Mouse (Mus musculus): ENCODE measurements around the gene Hypk. TPM values are rescaled to one million over a fixed set of nuclear protein-coding genes. Genes with fewer than 3 reads are reported as not detected.
"Not testable (repeated sequence)": the region's sequence is repeated elsewhere in the genome, so short reads cannot be mapped to it uniquely, and the experiment has no call there.

Gene Hypk
- polyA plus RNA-seq, 1 experiment = 3.3 TPM

DNA sequence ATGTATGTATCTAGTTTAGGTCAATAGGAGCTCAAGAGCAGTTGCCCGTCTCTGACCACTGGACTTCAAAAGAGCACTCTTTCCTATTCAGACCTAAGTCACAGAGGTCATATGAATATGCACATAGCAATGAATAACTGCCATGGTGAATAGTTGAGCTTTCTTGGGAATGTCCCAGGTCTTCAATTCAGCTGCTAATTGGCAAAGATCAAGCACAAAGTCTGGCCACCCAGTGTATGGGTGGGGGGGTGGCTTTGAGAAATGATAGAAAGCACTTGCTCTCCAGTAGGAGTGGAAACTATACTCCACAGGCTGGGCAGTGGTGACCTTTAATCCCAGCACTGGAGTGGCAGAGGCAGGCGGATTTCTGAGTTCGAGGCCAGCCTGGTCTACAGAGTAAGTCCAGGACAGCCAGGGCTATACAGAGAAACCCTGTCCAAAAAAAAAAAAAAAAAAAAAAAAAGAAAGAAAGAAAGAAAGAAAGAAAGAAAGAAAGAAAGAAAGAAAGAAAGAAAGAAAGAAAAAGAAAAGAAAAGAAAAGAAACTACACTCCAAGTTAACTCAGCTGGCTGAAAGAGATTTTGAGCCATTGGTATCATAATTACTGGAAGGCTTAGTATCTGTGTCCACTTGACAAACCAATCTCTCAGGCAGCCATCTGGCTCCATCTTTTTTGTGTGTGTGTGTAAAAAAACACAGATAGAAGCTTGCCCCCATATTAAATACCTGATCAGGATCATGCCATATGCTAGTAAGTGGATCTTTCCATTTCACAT is 24.6 kb downstream of the Hypk start:
- H3K27me3 ChIP-seq (ENCODE audit: control insufficient read depth, insufficient read depth, low read length) = no peaks in the 10 kb centered on the region
- 76% methylated on average over 3 of the region's 3 CpGs for WGBS
- H3K36me3 ChIP-seq (ENCODE audit: control insufficient read depth, insufficient read depth, low read length) = no peaks in the 10 kb centered on the region
- H3K4me3 ChIP-seq (ENCODE audit: low read depth, low read length) = no peak overlapping the region
- TF ChIP-seq CTCF (IDR thresholded peaks at IDR 0.05; ENCODE audit: extremely low read depth, insufficient read length, insufficient replicate concordance, low read depth, low read length) = no peak
- no peak for TF ChIP-seq POLR2A (IDR thresholded peaks at IDR 0.05; ENCODE audit: low read depth, low read length)
- no peaks in the 10 kb centered on the region for H3K4me1 ChIP-seq (ENCODE audit: control insufficient read depth, insufficient read depth, insufficient read length, low read length)
- H3K27ac ChIP-seq (ENCODE audit: insufficient read depth, low read depth, low read length) = no peak overlapping the region

DNA sequence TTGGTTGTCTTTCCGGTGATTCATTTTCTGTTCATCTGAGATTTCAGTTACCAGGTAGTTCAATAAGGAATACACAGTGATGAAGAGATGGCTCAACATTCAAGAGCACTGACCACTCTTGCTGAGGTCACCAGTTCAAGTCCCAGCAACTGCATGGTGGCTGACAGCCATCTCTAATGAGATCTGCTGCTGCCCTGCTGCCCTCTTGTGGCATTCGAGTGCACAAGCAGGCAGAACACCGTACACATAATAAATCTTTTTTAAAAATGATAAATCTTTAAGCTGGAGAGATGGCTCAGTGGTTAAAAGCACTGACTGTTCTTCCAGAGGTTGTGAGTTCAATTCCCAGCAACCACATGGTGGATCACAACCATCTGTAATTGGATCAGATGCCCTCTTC is 27.4 kb downstream of the Hypk start:
- WGBS = 48% methylated on average over 3 of the region's 3 CpGs
- Histone ChIP-seq H3K27me3 (ENCODE audit: control insufficient read depth, insufficient read depth, low read length) (no peaks in the 10 kb centered on the region), H3K27ac (ENCODE audit: insufficient read depth, low read depth, low read length) (no peak overlapping the region), H3K4me3 (ENCODE audit: low read depth, low read length) (no peak overlapping the region), H3K4me1 (ENCODE audit: control insufficient read depth, insufficient read depth, insufficient read length, low read length) (no peaks in the 10 kb centered on the region), H3K36me3 (ENCODE audit: control insufficient read depth, insufficient read depth, low read length) (no peaks in the 10 kb centered on the region)
- TF ChIP-seq CTCF (IDR thresholded peaks at IDR 0.05; ENCODE audit: extremely low read depth, insufficient read length, insufficient replicate concordance, low read depth, low read length) = peak; percentile 67; the same call in 1 of the 2 replicates
- TF ChIP-seq POLR2A (IDR thresholded peaks at IDR 0.05; ENCODE audit: low read depth, low read length) = no peak

DNA sequence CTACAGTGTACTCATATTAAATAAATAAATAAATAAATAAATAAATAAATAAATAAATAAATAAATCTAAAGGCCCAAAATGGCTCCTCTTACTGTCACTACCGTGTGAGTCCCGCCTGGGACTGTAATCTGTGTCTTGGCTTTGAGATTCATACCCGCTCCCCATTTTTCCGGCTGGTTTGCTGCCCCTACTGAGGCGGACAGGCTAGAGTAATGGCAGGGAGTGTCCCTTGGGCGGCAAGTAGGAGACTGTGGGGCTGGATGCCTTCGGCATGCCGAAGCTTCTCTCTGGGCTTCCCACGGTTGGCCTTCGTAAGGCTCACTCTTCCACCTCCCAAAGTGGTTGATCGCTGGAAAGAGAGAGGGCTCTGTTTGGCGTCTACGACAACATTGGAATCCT is 27.8 kb downstream of the Hypk start:
- not testable (repeated sequence) for H3K4me3 ChIP-seq (ENCODE audit: low read depth, low read length); H3K4me1 ChIP-seq (ENCODE audit: control insufficient read depth, insufficient read depth, insufficient read length, low read length); H3K36me3 ChIP-seq (ENCODE audit: control insufficient read depth, insufficient read depth, low read length); H3K27me3 ChIP-seq (ENCODE audit: control insufficient read depth, insufficient read depth, low read length); H3K27ac ChIP-seq (ENCODE audit: insufficient read depth, low read depth, low read length)
- WGBS = 81% methylated on average over 13 of the region's 13 CpGs

DNA sequence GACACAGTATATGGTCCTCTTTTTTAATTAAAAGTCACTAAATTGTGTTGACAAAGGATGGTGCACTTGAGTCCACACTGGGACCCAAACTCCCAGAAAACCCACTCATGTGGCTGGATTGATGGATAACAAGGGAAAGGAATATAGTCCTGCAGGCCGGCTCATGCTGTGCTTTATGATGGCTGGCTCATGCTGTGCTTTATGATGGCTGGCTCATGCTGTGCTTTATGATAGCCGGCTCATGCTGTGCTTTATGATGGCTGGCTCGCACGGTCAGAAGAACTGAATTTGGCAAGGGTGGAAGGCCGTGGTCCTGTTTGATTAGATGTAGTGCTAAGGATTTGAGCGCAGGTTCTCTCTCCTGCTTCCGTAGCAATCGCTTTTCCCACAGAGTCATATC is 30.5 kb downstream of the Hypk start:
- WGBS = 55% methylated on average over 8 of the region's 8 CpGs
- no peaks in the 10 kb centered on the region for H3K27me3 ChIP-seq (ENCODE audit: control insufficient read depth, insufficient read depth, low read length)
- H3K36me3 ChIP-seq (ENCODE audit: control insufficient read depth, insufficient read depth, low read length) = no peaks in the 10 kb centered on the region
- no peak overlapping the region for H3K27ac ChIP-seq (ENCODE audit: insufficient read depth, low read depth, low read length)
- no peak overlapping the region for H3K4me3 ChIP-seq (ENCODE audit: low read depth, low read length)
- H3K4me1 ChIP-seq (ENCODE audit: control insufficient read depth, insufficient read depth, insufficient read length, low read length) = no peaks in the 10 kb centered on the region
- no peak for TF ChIP-seq POLR2A (IDR thresholded peaks at IDR 0.05; ENCODE audit: low read depth, low read length)
- TF ChIP-seq CTCF (IDR thresholded peaks at IDR 0.05; ENCODE audit: extremely low read depth, insufficient read length, insufficient replicate concordance, low read depth, low read length) = no peak

DNA sequence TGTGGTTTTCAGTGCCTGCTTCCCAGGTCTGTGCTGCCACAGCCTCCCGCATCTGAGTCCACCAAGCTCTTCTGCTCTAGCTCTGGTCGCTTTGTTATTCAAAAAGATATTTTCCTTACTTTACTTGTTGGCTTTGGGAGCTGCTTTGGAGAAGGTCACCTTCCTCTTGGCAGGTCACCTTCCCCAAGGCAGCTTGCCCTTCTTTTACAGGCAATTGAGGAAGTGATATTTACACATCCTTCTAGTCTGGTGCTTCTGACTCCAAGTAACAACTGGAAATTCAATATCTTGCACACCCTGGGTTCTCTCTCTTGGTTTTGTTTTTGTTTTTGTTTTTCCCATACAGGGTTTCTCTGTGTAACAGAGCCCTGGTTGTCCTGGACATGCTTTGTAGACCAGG is 31.3 kb downstream of the Hypk start:
- H3K27me3 ChIP-seq (ENCODE audit: control insufficient read depth, insufficient read depth, low read length); H3K4me3 ChIP-seq (ENCODE audit: low read depth, low read length); H3K36me3 ChIP-seq (ENCODE audit: control insufficient read depth, insufficient read depth, low read length); H3K4me1 ChIP-seq (ENCODE audit: control insufficient read depth, insufficient read depth, insufficient read length, low read length); H3K27ac ChIP-seq (ENCODE audit: insufficient read depth, low read depth, low read length): not testable (repeated sequence)
- WGBS = 72% methylated on average over 2 of the region's 2 CpGs

DNA sequence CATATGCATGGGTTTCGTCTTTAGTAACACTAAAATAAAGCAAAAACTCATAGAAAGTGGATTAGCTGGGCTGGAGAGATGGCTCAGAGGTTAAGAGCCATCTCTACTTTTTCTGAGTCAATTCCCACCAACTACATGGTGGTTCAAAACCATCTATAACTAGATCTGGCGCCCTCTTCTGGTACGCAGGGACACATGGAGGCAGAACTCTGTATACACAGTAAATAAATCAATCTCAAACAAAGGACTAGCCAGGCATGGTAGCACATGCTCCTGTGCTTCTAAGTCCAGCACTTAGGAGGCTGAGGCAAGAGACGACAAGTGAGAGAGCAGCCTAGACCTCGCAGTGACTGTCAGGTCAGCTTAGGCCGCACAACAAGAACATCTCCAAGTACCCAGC is 48.5 kb downstream of the Hypk start:
- H3K4me3 ChIP-seq (ENCODE audit: low read depth, low read length); H3K27me3 ChIP-seq (ENCODE audit: control insufficient read depth, insufficient read depth, low read length); H3K27ac ChIP-seq (ENCODE audit: insufficient read depth, low read depth, low read length); H3K4me1 ChIP-seq (ENCODE audit: control insufficient read depth, insufficient read depth, insufficient read length, low read length); H3K36me3 ChIP-seq (ENCODE audit: control insufficient read depth, insufficient read depth, low read length): not testable (repeated sequence)
- WGBS = 83% methylated on average over 2 of the region's 6 CpGs

DNA sequence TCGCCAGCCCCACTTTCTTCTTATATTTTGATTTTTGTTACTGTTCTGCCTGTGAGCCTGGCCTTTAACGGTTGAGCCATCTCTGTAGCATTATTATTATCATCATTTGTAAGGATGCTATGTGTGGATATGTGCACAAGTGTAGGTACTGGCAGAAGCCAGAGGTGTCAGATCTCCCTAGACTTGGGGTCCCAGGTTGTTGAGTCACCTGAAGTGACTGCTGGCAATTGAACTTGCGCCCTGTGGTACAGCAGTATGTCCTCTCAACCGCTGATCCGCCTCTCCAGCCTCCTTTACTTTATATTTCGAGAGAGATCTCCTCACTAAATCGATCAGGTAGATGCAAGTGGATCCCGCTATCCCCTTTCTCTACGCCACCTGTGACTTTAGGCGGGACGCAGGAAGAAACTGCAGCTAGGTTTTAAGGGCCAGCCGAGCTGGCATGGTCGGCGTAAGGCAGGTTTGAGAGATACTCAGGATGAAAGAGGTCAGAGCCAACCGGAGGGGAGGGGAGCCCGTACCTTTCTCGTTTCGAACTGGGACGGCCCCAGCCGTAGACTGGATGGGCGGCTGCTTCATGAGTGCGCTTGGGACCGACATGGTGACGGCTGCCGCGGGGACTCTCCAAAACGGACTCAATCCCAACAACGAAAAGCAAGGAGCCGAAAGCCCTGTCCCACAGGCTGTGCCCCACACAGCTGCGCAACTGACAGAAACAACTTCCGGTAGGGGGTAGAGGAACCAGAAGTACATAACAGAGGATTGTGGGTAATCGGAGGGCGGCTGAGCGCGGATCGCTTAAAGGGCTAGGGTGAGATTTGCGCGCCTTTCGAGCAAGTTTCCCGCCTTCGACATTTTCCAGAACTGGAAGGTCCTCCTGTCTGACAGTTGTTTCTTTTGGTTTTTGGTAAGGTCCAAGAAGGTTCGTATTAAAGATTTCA is 53.1 kb downstream of the Hypk start, which contains the start of the genes Mfap1a and Wdr76:
Mfap1a (minus strand) TSS at position 724 of the 941 bp plus-strand sequence.
Wdr76 (plus strand) TSS at position 782 of the 941 bp plus-strand sequence.
- WGBS = 3% methylated on average over 42 of the region's 42 CpGs
- peak; percentile 86 for TF ChIP-seq POLR2A (IDR thresholded peaks at IDR 0.05; ENCODE audit: low read depth, low read length)
- not testable (repeated sequence) for H3K27me3 ChIP-seq (ENCODE audit: control insufficient read depth, insufficient read depth, low read length); H3K4me1 ChIP-seq (ENCODE audit: control insufficient read depth, insufficient read depth, insufficient read length, low read length); H3K36me3 ChIP-seq (ENCODE audit: control insufficient read depth, insufficient read depth, low read length)
- H3K4me3 ChIP-seq (ENCODE audit: low read depth, low read length) = peak within 1 kb of the TSS; percentile 81
- H3K27ac ChIP-seq (ENCODE audit: insufficient read depth, low read depth, low read length) = peak within 1 kb of the TSS; percentile 52; the same call in 1 of the 2 replicates

Measured in small intestine, adult 2 months (tissue).